Mouse (Mus musculus): ENCODE results near the gene Zfhx2. TPM values are rescaled to one million over a fixed set of nuclear protein-coding genes. Genes with fewer than 3 reads are reported as not detected.

Gene Zfhx2
- 3.1 and 3.8 TPM in 2 replicates for total RNA-seq (2017)

DNA sequence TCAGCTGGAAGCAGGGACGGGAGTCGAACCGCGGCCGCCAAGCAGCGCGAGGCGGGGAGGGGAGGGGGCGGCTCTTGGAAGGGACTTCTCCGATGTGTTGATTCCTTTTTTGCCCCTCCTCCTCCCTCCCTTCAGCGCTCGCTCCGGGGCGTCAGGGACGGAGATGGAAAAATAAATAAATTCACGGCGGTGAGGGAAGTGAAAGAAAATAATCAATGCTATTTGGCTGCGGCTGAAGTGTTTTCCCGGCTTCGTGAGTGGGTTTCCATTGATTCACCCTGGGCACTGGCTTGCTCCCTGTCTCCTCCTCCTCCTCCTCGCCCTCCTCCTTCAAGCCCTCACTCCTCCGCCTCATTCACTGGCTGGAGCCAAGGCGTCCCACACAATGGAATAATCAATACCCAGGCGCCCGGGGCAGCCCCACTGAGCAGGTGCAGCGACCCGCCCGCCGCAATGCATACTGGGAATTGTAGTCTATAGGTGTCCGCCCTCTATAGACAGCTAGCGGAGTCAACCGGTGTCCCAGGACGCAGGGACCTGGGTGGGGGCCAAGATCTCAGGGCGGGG is at the start of gene Zfhx2:
Zfhx2 (minus strand) TSS at position 314 of the 567 bp plus-strand sequence.
- ATAC-seq (replicated peaks in 1 of 2; ENCODE audit: insufficient read depth in 1 of 2, low FRiP score in 2 of 2, low TSS enrichment in 1 of 2, low read depth in 1 of 2, poor library complexity in 2 of 2, severe bottlenecking in 2 of 2): peak; percentile 83 to 94

DNA sequence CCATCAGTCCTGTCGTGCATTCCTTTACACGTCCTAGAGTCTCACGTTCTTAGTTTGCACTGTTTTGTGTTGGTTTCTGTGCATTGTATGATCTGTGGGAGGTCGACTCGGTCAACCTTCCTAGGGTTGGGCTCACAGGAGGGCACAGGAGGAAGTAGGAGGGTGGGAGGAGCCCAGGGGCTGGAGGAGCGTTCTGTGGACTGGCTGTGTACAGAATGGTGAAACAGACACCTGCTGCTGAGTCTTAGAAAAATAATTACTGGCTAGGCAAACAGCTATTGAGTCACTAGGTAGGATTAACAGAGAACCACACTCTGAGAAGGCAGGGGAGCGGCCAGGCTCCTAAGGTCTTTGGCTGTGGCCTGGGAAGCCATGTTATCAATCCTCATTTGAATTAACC is 47.2 kb upstream of the Zfhx2 start:
- peak; percentile 69 to 72; a peak in 3 of 4 replicates for ATAC-seq (replicated peaks in 1 of 2; ENCODE audit: insufficient read depth in 1 of 2, low FRiP score in 2 of 2, low TSS enrichment in 1 of 2, low read depth in 1 of 2, poor library complexity in 2 of 2, severe bottlenecking in 2 of 2)

DNA sequence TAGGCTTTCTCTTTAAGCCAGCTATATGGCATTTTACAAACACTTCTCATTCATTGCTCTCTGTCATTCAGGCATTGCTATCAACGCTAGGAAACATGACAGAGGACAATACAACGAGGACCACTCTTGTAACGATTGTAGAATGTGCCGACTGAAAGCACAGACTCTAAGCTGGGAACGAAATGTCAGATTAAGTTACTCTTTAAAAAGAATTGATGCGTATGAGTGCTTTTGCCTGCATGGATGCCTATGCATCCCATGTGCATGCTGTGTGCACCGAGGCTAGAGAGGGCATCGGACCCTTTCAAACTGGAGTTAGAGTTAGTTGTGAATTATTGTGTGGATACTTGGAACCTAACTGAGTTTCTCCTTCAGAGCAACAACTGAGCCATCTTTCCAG is 43.6 kb upstream of the Zfhx2 start:
- no peak for ATAC-seq (replicated peaks in 1 of 2; ENCODE audit: insufficient read depth in 1 of 2, low FRiP score in 2 of 2, low TSS enrichment in 1 of 2, low read depth in 1 of 2, poor library complexity in 2 of 2, severe bottlenecking in 2 of 2)

DNA sequence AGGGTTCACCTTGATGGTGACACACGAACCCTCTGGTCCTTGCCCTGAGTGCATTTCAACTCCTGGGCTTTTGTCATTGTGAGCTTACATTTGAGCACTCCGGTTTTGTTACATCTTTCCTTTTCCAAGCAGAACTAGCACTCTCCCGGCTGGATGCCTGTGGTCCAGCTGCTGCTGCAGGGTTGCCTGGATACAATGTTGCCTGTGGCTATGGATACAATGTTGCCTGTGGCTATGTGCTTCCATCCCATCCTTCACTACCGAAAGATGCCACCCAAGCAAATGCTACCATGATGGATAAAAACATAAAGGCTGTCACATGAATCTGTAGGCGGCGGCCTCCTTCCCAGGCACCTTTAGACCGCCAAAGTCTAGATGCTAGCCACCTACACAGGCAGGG is 34.4 kb upstream of the Zfhx2 start:
- ATAC-seq (replicated peaks in 1 of 2; ENCODE audit: insufficient read depth in 1 of 2, low FRiP score in 2 of 2, low TSS enrichment in 1 of 2, low read depth in 1 of 2, poor library complexity in 2 of 2, severe bottlenecking in 2 of 2): no peak

DNA sequence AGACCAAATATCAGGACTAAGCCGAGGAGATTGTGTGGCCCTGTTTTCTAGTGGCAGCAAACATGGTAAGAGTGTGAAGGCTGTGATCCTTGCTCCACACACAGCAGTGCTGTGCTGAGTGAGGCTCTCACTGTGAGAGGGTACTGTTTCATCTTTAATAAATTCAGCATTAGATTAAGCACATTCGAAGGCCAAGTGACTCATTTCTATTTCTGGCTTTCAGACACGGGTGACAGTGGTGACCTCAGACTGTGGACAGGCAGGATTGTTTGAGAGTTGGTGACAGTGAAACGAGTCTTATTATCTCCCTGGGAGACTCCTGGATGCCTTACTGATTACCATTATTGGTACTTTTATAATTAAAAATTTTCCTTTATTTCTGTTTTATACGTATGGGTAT is 33.6 kb upstream of the Zfhx2 start:
- no peak for ATAC-seq (replicated peaks in 1 of 2; ENCODE audit: insufficient read depth in 1 of 2, low FRiP score in 2 of 2, low TSS enrichment in 1 of 2, low read depth in 1 of 2, poor library complexity in 2 of 2, severe bottlenecking in 2 of 2)

DNA sequence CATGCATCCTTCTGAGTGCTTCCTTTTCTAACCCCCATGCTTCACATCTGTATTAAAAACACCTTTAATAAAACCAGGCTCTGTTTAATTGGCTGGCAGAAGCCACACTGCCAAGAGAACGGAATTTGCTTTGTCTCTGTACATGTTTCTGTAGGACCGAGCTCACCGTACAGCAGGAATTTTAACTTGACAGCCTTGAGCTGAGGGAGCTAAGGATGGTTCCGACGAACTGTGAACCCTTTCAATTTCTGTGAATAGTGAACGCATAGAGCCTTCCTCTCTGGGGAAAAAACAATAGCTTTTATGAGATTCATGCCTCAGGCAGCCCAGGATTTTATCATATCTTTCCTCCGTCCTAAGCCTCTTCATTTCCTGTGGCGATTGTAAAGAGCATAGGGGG is 30.2 kb upstream of the Zfhx2 start:
- ATAC-seq (replicated peaks in 1 of 2; ENCODE audit: insufficient read depth in 1 of 2, low FRiP score in 2 of 2, low TSS enrichment in 1 of 2, low read depth in 1 of 2, poor library complexity in 2 of 2, severe bottlenecking in 2 of 2): no peak

DNA sequence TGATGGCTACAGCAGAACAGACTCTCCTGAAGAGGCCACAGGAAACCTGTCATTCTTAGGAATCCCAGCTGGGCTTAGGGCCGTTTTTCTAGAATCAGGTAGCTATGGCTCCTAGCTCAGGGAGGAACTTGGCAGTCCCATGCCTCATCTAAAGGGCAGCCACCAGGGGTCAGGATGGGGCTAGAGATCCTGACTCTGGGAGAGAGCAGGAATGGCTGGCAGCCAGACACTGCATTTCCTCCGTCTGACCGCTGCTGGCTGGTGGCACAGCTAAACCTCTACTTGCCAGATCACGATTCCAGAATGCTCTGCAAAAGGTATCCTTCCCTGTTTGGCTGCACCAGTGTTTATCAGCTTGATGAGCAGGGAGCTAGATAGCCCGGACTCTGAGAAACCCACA is 29.8 kb upstream of the Zfhx2 start:
- ATAC-seq (replicated peaks in 1 of 2; ENCODE audit: insufficient read depth in 1 of 2, low FRiP score in 2 of 2, low TSS enrichment in 1 of 2, low read depth in 1 of 2, poor library complexity in 2 of 2, severe bottlenecking in 2 of 2): peak; percentile 80 to 84

DNA sequence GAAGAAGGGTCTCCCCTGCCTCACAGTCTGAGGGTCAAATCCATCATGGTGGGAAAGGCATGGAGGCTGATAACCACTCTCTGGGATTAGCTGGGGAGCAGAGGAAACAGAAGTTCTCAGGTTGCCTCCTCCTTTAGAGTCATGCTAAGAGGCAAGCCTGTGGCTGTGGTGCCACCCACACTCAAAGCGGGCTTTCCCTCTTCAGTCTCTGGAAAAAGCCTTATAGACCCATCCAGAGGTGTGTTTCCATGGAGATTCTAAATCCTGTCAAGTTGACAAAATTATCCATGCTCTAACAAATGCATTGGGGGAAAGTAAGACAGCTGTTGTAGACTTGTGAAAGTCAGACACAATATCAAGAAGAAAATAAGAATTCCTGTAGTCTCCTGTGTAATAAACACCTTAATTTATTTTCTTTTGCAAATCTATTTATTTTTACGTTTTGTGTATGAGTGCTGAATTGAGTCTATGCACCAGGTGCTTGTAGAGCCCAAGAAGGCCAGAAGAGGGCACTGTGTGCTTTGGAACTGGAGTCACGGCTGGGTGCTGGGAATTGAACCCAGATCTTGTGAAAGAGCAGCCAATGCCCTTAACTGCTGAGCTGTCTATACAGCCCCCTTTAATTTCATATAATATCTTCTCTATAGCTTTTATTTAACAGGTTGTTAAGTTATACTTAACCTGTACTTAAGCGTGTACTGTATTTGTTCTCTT is 27.5 kb upstream of the Zfhx2 start:
- ATAC-seq (replicated peaks in 1 of 2; ENCODE audit: insufficient read depth in 1 of 2, low FRiP score in 2 of 2, low TSS enrichment in 1 of 2, low read depth in 1 of 2, poor library complexity in 2 of 2, severe bottlenecking in 2 of 2): no peak

DNA sequence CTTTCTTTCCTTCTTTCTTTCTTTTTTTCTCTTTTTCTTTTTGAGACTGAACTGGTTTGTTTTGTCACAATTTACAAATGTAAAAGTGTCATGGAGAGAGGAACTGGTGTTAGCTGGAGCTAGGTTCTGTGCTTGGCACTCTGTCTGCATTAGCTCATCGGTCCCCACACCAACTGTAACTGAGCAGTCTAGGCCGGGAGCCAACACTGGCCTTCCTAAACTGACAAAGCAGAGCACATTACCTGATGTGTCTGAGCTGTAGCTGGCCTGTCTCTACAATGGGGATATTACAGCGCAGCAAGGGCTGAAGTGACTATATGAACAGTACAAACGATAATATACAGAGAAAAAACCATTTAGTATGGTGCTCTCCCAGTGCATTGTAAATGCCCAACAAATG is 26.7 kb upstream of the Zfhx2 start:
- no peak for ATAC-seq (replicated peaks in 1 of 2; ENCODE audit: insufficient read depth in 1 of 2, low FRiP score in 2 of 2, low TSS enrichment in 1 of 2, low read depth in 1 of 2, poor library complexity in 2 of 2, severe bottlenecking in 2 of 2)

DNA sequence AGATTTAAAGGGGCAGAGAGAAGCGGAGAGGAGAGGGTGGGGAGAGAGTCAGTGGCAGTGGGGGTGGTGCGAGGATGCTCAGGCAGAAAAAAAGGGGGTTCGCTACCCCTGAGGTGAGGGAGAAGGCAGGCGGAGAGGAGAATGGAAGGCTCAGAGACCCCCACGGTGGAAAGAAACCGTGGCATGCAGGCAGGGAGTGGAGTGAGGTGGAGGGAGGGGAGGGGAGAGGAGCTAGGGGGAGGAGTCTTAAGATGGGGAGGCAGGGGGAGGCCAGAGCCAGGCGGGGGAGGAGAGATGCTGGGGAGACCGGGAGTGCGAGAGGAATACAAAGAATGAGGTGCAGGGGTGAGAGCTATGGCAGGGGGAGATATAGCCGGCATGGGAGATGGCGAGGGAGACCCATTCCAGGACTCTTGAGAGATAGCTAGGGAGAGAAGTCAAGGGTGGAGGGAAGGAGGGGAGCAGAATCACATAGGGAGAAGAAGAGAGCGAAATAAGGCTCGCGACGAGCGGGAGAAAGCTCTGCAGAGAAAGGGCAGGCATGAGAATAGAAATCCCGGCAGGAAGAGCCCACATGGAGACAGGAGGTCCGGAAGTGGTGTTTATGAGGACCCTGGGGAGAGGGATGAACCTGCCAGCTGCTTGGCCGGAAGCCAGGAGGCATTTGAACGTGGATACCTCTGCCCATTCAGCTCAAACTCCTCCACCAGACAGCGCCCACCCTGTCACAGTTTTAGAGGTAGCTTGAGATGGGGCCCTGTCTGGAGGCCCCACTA is 24.5 kb upstream of the Zfhx2 start, which contains the start of gene Jph4:
Jph4 (minus strand) TSS at position 511 of the 776 bp plus-strand sequence.
- ATAC-seq (replicated peaks in 1 of 2; ENCODE audit: insufficient read depth in 1 of 2, low FRiP score in 2 of 2, low TSS enrichment in 1 of 2, low read depth in 1 of 2, poor library complexity in 2 of 2, severe bottlenecking in 2 of 2): no peak

DNA sequence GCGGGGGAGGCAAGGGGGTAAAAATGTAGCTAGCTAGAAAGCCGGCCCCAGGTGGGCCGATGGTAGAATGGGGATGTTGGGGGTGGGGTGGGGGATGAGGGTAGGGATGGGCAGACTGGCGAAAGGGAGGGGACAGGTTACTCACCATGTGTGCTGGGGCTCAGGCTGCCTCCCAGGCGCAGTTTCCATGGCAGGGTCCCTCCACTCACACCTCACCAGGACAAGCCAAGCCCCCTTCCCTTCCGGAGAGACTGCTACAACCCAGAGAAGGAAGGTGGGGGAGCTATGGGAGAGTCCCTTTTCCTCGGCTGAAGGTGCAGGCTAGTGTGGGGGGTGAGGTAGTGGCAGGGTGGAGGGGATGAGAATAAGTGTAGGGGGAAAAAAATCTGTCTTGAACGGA is 23.7 kb upstream of the Zfhx2 start:
- no peak for ATAC-seq (replicated peaks in 1 of 2; ENCODE audit: insufficient read depth in 1 of 2, low FRiP score in 2 of 2, low TSS enrichment in 1 of 2, low read depth in 1 of 2, poor library complexity in 2 of 2, severe bottlenecking in 2 of 2)

DNA sequence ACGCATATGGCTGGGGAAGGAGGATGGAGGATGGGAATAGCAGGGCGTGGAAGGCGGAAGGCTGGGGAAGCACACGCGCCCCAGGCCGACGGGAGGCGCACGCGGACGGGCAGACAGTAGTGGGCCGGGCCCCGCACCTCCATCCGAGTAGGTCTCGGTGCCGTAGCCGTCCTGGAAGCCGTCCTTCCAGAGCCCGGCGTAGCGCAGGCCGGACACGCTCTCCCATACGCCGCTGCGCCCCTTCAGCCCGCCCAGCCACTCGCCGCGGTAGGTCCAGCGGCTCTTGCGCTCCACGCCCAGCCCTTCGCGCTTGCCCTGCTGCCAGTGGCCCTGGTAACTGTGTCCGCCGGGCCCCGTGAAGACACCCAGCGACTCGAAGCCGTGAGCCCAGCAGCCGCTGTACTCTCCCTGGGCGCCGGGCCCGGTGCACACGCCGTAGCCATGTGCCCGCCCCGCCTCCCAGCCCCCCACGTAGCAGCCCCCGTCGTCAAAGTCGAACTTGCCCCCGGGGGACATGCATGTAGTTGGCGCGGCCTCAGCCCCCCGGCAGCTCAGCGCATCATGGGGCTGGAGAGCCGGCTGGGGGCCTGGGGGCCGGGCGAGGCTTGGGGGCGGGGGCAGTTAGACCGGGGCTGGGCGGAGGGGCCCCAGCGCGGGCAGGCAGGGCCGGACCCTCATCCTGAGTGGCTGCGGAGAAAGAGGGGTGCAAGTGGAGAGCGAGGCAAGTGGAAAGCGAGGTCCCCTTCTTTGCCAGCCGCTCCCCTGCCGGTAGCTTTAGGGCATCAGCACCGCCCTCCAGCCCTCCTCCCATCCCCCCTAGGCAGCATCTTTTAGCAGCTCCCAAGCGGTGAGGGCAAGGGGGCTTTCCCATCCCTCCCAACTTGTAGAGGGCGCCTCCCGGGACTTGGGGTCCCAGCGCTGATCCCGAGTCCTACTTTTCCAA is 22.9 kb upstream of the Zfhx2 start:
- ATAC-seq (replicated peaks in 1 of 2; ENCODE audit: insufficient read depth in 1 of 2, low FRiP score in 2 of 2, low TSS enrichment in 1 of 2, low read depth in 1 of 2, poor library complexity in 2 of 2, severe bottlenecking in 2 of 2): peak; percentile 20 to 43; a peak in 2 of 4 replicates

DNA sequence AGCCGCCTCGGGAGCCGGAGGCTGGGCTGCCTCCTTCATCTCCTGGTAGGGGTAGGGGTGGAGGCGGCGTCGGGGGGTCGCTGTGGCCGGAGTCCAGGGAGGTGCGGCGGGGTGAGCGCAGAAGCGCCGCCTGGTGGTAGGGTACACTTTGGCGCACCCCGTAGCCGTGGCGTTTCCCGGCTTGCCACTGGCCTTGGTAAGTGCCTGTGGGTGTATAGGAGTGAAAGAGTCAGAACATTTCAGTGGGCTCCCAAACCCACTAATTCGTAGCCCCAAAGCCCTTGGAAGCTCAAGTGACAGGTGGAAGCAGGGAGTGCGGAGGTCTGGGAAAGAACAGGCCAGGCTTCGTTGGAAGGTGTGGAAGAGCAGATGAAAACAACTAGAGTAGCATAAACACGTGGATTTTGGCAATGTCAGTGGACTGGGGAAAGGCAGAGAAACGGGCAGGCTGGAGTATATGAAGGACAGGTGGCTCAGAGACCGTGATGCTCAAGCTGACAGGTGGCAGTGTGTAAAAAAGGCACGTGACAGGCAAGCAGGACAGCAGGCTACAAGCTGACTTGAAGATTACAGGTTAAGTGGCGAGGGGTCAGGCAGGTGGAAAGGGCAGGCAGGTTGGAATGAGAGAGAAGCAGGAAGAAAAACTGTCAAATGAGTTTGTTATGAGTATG is 22.0 kb upstream of the Zfhx2 start:
- no peak for ATAC-seq (replicated peaks in 1 of 2; ENCODE audit: insufficient read depth in 1 of 2, low FRiP score in 2 of 2, low TSS enrichment in 1 of 2, low read depth in 1 of 2, poor library complexity in 2 of 2, severe bottlenecking in 2 of 2)

DNA sequence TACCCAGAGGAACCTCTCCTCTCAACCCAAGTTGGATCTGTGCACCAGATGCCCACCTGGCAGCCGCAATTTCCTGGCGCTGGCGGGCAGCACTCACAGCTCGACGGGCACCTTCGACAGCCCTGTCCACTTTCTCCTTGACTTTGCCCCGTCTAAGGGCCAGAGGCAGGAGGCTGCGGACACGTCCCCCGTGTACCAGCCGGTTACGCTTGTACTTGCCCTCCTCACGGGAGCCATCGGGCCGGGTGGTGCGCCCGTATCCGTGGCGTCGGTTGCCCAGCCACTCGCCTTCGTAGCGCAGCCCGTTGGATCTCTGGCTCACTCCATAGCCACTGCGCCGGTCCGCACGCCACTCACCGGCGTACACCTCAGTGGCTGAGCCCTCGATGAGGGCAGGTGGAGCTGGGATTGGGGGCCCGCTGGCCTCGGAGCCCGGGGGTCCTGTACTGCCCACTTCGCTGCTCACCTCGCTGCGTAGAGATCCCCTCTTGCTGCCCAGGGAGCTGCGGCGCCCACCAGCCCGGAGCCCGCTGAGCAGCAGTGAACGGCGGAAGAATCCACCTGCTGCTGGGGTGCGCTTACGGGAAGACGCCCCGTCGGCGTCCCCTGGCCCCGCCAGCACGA is 21.3 kb upstream of the Zfhx2 start:
- no peak for ATAC-seq (replicated peaks in 1 of 2; ENCODE audit: insufficient read depth in 1 of 2, low FRiP score in 2 of 2, low TSS enrichment in 1 of 2, low read depth in 1 of 2, poor library complexity in 2 of 2, severe bottlenecking in 2 of 2)

DNA sequence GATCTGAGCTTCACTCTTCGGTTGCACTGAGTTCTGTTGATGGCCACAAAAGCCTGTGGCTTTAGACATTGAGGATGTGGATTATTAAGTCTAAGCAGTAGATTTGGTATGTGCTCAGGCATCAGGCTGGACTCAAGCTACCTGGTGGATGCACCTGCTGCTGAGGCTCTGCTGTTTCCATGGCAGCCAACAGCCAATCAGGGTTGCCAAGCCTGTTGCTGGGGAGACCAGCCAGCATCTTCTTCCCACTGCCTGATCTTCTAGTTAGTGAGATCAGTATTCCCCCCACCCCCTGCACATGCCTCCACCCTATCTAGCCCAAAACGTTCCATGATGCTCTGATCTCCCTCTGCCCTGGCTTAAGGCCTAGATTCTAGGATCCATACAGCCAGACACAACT is 19.6 kb upstream of the Zfhx2 start:
- no peak for ATAC-seq (replicated peaks in 1 of 2; ENCODE audit: insufficient read depth in 1 of 2, low FRiP score in 2 of 2, low TSS enrichment in 1 of 2, low read depth in 1 of 2, poor library complexity in 2 of 2, severe bottlenecking in 2 of 2)

DNA sequence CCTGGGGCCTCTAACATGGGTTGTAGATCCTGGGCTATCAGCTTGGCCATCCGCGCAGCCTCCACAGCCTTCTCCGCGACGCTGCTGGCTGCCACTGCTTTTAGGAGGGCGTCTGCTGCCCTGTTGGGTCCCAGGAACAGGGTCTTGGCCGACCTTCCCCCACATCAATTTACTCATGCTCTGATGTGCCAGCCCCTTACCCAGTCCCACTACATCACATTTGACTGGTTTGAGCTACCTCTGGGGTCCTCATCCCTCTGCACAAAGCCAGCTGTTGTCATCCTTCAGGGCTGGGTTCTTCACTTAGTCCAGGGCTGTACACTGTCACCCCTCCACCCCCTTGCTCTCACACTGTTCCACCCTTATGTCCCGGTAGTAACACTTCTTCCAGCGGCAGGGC is 18.0 kb upstream of the Zfhx2 start:
- ATAC-seq (replicated peaks in 1 of 2; ENCODE audit: insufficient read depth in 1 of 2, low FRiP score in 2 of 2, low TSS enrichment in 1 of 2, low read depth in 1 of 2, poor library complexity in 2 of 2, severe bottlenecking in 2 of 2): no peak

All from hematopoietic stem cell, adult 5-6 weeks (primary cell).